Mouse (Mus musculus): Measurements from ENCODE around the gene Foxn2. TPM values are rescaled to one million over a fixed set of nuclear protein-coding genes. Genes with fewer than 3 reads are reported as not detected.

The Foxn2 gene
- total RNA-seq, 4 experiments from 2014 or later = 6.7 to 7.8 (median 6.9) TPM

Other genes with a start within 250 kb of the Foxn2 start
- 10 to 100 TPM in 1 of 4 experiments, 1 to 10 TPM in 3; 6.3 to 11.3 (median 9.1) TPM for gene Ppp1r21, start 89.4 kb downstream of the Foxn2 start, total RNA-seq (2022)
- 10 to 100 TPM; 15.0 to 20.7 (median 18.0) TPM for gene Ston1, start 157.0 kb downstream of the Foxn2 start, total RNA-seq (2022)
- gene Gtf2a1l, start 227.9 kb downstream of the Foxn2 start, total RNA-seq (2022) = not detected

Data from heart, adult 8-10 months (tissue).